Mouse (Mus musculus): Measurements from ENCODE around the gene Myrip.
A peak's percentile ranks its signal among the peaks of the same experiment; 100 is the strongest.

Gene Myrip

GRCm38 (mm10) chr9:120338172-120338571 is 36.9 kb downstream of the Myrip start:
- DNase-seq (ENCODE audit: low spot score) = no peak

- peak; percentile 80 for DNase-seq (ENCODE audit: low spot score)
Observed at GRCm38 (mm10) chr9:120339975-120340695, 38.8 kb downstream of the Myrip start.

GRCm38 (mm10) chr9:120343123-120343790 is 41.9 kb downstream of the Myrip start:
- DNase-seq (ENCODE audit: low spot score) = no peak

- no peak for DNase-seq (ENCODE audit: low spot score)
Observed at GRCm38 (mm10) chr9:120345651-120346151, 44.4 kb downstream of the Myrip start.

DNA sequence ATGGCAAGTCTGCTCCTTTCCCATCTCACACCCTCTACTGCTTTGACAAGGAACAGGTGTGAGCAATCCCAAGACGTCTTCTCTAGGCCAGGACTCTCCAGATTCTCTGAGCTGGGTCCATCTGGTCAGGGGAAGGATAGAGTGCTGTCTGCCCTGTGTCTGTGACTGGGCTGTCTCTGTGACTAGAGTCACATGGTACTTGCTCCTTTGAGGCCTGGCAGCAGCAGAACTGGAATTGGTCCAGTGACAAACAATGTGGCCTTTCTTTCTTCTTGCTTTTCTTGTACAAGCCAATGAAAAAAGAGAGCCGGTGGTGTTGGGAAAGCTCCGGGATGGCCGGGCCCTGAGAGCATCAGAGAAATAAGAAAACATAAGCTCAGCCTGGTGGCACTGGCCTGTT is 47.8 kb downstream of the Myrip start:
- DNase-seq (ENCODE audit: low spot score) = no peak

- DNase-seq (ENCODE audit: low spot score) = no peak
Observed at GRCm38 (mm10) chr9:120350346-120350745, 49.0 kb downstream of the Myrip start.

DNA sequence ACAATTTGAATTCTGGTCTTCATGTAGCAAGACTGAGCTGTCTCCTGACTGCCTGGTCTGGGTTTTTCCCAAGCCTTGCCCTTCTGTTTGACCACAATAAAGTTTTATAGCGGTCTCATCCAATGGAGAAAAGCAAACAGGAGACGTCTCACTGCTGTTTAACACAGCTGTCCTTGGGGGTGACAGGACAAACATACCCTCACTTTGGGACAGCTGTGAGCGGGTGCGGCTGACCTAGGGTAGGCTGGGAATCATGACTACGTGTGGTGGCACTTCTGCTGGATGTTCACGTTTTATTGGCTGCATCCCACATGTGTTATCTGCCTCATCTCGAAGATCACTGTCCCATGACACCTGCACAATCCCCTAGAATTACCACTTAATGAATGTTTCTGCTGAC is 49.7 kb downstream of the Myrip start:
- no peak for DNase-seq (ENCODE audit: low spot score)

- no peak for DNase-seq (ENCODE audit: low spot score)
Observed at GRCm38 (mm10) chr9:120351474-120351873, 50.2 kb downstream of the Myrip start.

DNA sequence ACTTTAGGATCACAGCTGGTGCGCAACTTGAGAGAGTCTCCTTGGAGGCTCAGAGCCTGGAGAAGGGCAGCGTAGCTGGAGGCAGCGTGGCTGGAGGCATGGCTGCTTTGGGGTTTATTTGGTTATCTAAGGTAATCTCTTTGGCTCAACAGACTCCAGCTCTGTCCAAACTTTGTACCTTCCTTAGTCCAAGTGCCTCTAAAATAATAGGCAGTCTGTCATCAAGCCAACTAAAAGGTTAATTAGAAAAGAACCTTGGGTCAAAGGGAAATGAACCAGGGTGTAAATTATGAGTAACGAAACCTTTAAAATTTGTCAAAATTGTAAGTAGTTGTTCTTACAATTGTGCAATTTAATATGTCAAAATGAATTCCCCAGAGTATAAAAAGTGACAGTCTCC is 51.7 kb downstream of the Myrip start:
- DNase-seq (ENCODE audit: low spot score) = no peak

- no peak for DNase-seq (ENCODE audit: low spot score)
Observed at GRCm38 (mm10) chr9:120353967-120354366, 52.7 kb downstream of the Myrip start.

DNA sequence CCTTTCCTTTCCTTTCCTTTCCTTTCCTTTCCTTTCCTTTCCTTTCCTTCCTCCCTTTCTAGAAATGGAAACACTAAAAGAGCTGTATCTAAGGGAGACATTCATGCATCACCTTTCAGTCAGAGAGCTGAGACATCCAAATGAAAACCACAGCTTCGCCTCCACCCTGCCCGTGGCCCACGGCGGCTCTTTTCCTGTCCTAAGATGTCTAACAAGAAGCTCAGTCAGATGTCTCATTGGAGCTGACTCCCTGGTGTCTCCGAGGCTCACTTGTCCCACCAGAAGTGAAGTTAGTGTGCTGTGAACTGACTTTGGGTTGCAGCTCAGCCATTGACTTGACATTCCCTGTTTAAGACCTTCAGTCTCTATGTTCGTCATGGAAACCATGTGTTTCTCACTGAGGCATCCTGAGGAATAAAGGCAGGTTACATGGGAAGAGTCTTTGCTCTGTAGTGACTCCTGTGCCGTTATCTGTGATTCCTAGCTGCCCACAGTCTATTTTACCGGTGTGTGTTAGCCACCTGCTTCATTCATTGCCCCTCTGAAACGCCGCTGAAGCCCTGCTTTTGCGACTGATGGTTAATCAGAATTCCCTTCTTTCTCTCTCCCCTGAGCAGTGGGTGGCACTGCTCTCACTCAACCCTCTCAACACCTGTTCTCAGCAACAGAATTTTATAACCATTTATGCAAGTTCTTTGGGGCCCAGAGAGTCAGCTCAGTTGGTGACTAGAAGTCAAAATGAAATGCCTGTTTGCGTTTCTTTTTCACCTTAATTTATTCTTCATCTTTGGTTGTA is 53.4 kb downstream of the Myrip start:
- no peak for DNase-seq (ENCODE audit: low spot score)

DNA sequence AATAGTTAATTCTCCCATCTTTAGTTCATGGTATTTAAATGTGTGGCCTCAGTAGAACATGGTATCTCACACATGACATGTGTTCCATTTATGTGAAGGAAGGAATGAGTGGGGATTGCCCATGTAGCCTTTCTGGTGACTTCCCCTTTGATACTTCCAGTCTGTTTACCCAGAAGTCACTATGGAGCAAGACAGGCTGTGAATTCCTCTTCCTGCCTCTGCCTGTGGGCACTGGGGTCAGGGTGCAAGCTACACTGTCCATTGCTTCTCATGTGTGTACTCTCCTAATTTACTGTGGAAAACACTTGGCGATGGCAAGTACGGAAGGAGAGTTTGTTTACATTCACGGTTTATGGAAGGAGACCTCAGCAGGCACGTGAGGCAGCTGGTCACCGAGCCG is 55.2 kb downstream of the Myrip start:
- DNase-seq (ENCODE audit: low spot score) = no peak

DNA sequence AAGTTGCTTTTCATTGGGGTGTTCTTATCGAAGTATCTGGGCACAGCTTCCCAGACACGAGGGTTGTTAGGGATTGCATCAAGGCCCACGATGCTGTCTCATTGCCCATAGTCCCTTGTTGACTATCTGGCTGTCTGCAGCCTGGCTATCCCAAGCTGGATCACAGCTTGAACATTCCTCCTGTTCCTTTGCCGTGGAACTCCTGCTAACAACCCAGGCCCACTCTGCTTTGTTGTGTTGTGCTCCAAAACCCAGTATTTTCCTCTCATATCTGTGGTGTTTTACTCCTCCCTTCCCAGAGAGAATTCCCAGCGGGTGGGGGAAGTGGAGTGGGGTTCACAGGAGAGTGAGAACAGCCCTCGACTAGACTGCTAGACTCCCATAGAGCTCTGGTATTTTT is 56.7 kb downstream of the Myrip start:
- no peak for DNase-seq (ENCODE audit: low spot score)

DNA sequence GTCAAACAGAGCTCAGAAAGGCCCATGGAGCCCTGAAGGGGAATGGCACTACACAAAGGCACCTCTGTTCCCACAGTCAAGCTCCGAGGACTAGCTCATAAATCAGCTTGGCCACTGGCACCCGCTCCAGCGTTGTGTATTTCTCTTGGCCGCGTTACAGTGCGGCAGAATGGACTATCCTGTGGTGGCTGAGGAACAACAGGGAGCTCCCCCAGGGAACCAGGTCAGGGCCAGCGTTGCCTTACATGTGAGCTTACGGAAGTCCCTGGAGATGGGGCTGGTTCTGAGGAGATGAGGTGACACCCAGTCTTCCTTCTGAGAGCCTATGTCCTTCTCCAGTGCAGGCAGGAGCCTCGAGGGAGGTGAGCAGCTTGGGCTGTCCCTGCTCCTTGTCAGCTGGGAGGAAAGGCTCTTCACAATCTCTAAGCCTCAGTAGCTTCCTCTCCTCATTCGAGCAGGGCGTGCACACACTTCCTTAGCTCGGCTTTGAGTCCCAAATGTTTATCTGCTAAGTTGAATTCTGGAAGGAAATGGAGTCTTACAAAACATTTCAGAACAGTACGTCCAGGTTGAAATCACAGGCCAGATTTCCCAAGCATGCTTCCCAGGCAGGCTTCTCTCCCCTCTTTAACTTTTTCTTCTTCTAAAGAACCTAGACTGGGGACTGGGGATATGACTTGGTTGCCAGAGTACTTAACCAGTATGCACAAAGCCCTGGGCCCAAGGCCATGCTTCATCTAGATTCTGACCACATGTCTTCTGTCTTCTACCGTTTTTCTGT is 59.3 kb downstream of the Myrip start:
- no peak for DNase-seq (ENCODE audit: low spot score)

DNA sequence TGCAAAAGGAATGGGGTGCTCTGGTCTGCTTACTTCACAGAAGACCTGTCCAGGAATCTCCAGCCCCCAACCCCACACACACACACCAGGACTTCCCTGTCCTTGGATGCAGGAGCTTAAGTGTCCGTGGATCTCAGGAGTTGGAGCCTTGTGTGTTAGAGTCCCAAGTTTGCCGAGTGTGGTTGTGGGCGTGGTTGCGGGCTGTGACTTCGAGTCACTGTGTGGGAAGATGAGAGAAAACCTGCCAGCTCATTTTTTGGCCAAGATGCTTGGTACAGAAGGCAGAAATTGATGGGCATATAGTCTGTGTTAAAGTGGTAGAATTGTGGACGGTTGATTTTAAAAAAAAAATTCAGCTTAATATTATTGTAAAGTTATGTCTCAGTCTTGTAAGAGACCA is 60.3 kb downstream of the Myrip start:
- DNase-seq (ENCODE audit: low spot score) = no peak

- no peak for DNase-seq (ENCODE audit: low spot score)
Observed at GRCm38 (mm10) chr9:120362684-120363083, 61.4 kb downstream of the Myrip start.

DNA sequence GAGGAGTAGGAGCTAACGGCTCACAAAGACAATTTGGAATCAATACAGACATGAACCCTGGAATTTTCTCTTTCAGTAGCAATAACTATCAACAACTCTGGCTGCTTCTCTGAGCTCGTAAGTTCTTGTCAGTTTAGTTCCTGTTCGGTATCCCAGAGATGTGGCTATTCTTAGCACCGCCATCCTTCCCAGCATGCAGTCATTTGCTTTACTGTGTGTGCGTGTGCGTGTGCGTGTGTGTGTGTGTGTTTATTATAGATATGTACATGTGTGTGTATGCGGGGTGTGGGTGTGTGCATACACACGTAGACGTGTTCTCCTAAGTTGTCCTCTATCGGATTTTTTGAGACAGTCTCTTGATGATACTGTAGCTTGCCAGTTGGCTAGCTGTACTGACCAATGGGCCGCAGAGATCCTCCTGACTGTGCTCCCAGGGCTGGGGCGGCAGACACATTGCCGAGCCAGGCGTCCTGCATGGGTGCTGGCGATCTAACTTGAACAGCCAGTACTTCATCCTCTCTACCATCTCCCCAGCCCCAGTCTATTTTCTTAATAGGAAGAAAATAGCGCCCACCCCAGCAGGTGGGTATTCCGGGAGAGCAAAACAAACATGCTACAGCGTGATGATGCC is 63.5 kb downstream of the Myrip start:
- no peak for DNase-seq (ENCODE audit: low spot score)

- no peak for DNase-seq (ENCODE audit: low spot score)
Observed at GRCm38 (mm10) chr9:120367526-120367925, 66.2 kb downstream of the Myrip start.

DNA sequence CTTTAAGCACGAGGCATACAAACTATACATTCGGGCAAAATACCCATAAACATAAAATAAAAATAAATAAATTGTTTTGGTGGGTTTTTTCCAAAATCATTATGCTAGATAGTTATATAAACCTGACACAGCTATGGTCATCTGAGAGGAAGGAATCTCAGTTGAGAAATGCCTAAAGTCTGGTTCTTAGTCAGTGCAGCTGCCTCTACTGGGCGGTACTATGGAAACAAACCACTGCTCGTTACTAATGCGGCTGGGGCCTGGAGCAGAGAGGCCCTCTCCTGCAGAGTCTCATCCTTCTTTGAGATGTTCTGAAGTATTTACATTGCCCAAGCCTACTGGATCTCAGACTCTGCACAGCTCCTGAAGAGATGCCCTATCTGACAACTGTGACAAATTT is 70.3 kb downstream of the Myrip start:
- DNase-seq (ENCODE audit: low spot score) = no peak

- DNase-seq (ENCODE audit: low spot score) = no peak
Observed at GRCm38 (mm10) chr9:120372347-120372746, 71.0 kb downstream of the Myrip start.

DNA sequence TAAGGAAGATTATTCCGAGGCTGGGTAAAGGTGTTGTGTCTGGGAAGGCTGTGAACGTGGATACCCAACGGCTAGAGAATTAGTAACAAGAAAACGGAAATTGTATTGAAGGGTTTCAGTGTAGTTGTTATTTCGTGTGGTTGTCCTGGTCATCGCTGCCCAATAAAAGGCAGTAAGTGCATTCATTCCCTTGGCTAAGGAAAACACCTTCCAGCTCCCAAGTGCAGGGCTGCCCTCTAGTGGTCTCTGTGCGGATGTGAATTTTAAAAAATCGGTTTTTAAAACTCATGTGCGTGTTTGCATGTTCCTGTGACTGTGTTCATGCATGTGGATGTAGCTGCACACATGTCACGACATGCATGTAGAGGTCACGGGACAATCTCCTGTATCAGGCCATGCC is 76.4 kb downstream of the Myrip start:
- DNase-seq (ENCODE audit: low spot score) = peak; percentile 5

GRCm38 (mm10) chr9:120395188-120395587 is 93.9 kb downstream of the Myrip start:
- DNase-seq (ENCODE audit: low spot score) = no peak
